Mouse (Mus musculus) heart, postnatal 36 days (tissue): ENCODE results near the gene Mgmt. TPM values are rescaled to one million over a fixed set of nuclear protein-coding genes. Genes with fewer than 3 reads are reported as not detected.

ENCODE experiments used
- DNase-seq, 2 experiments: peaks; one replicate each; pipeline ENCODE4 v3.0.0; 2021 to 2022
- intact Hi-C: fragments of 180-260 bp; cut with DNase I; formaldehyde crosslinking; loops from one replicate; pipeline ENCODE4 v1.15.1; 2025
- total RNA-seq, 2 experiments: library from RNA; stranded (reverse); gene quantifications; 2 replicates each; pipeline ENCODE4 v1.2.3; 2021

The Mgmt gene
- total RNA-seq, 2 experiments from 2014 or later, result 3.4 to 3.7 TPM

GRCm38 (mm10) chr7:137088141-137088540 lies 193.7 kb downstream of the Mgmt start:
- no peak for DNase-seq
- intact Hi-C loops, result loop anchor here (5.0 kb wide), 1 partner anchor 229 kb away; no protein-coding TSS in a partner anchor

GRCm38 (mm10) chr7:137094551-137094950 lies 200.1 kb downstream of the Mgmt start:
- no peak for DNase-seq
- intact Hi-C loops, result no loop called here

GRCm38 (mm10) chr7:137095702-137096101 lies 201.3 kb downstream of the Mgmt start:
- intact Hi-C loops, result no loop called here
- no peak for DNase-seq

DNA sequence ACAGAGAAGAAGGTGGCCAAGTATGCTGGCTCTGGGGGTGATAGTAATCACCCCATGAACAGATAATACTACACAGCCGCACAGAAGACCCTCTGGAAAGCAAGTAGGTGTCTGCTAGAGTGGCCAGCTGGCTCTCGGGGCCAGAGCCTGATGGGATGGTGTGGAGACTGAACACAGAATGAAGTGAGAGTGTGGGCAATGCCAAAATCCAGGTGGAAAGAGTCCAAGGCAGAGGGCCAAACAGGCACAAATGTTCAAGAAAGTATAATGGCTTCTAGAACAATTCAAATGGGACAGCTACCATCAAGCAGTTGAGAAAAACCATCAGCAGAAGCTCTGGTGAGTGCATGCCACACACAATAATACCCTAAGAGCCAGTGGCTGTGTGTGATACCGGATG lies 205.4 kb downstream of the Mgmt start:
- intact Hi-C loops, result no loop called here
- DNase-seq, result no peak

DNA sequence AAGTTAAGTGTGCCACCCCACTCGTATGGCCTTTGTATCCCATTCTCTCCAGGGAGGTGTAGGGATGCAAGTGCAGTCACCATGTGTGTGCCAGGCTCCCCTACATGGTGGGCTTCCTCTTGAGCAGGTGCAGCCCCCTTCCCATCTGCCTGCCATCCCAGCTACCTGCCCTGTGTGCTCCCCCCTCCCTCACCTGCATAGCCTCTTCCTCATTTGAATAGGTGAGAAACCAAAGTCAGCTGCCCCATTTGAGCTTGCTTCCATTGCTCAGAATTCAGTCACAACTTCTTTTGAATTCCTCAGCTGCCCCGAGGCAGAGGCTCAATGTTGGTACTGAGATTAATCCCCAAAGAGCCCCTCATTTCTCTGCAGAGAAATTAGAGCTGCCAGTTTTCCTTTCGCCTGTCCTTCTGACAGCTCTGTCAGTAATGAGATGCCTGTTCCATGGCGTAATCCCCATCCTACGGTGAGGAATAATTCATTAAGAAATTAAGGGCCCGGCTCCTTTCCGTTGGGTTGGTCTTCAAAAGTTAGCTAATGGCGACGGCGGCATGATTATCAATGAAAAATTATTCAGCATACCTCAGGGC lies 208.3 kb downstream of the Mgmt start:
- intact Hi-C loops, result no loop called here
- DNase-seq, result no peak

DNA sequence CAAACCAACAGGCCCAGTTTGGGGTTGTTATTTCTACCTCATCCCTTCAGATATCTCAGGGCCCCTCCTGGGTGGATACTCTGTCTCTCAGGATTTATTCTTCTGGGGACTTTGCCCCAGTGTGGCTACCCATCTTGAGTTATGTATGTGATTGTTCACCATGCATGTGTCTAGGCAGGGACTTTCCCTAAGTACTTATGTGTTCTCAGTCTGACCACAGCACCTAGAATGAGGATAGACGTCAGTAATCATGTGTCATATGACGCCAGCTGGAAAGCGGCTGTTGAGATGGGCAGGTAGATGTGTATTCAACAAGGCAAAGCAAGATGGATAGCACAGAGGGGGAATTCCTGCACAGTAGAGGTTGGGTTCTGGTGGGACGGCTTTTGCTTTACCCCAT lies 217.7 kb downstream of the Mgmt start:
- intact Hi-C loops, result no loop called here
- DNase-seq, result no peak

DNA sequence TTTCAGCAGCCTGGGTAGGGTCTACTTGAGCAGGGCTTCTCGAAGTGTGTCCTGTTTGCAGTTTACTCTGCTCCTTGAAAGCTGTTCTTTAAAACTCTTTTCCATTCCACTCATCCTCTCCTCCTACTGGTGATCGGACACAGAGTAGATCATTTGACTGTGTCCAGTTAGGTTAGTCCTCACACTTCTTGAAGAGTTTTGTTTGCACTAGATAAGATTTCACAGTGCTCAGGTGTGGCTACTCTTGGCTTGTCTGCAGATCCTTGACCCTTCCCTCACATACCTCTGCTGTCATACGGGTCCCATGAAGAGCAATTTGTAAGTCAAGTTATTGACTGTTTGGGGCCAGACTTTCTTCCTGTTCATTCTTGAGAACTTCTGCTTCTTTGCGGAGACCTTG lies 221.8 kb downstream of the Mgmt start:
- intact Hi-C loops, result no loop called here
- no peak for DNase-seq

- intact Hi-C loops, result no loop called here
- DNase-seq, result peak in 1 of 2 experiments; percentile 13
These were observed 226.9 kb downstream of the Mgmt start for GRCm38 (mm10) chr7:137121243-137121858.

DNA sequence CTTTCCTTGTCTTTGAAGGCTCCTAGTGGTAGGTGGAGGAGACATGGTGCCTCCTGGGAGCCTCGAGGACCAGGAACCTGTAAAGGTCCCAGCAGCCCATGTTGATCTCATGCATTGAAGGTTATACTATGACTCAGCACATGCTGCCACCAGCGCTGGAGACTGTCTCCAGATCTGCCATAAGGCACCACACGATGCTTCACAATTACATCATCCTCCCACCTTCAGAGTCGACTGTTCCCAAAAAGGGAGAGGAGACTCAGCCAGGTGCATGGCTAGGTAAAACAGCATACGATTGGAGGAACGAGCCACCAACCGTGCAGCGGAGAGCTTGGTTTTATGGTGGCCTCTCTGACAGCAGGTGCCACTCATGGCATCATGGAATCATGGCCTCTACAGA lies 234.3 kb downstream of the Mgmt start:
- no peak for DNase-seq
- intact Hi-C loops, result no loop called here

- intact Hi-C loops, result no loop called here
- no peak for DNase-seq
These were observed 235.8 kb downstream of the Mgmt start for GRCm38 (mm10) chr7:137130211-137130610.

- DNase-seq, result no peak
- intact Hi-C loops, result no loop called here
These were observed 237.5 kb downstream of the Mgmt start for GRCm38 (mm10) chr7:137131957-137132356.

DNA sequence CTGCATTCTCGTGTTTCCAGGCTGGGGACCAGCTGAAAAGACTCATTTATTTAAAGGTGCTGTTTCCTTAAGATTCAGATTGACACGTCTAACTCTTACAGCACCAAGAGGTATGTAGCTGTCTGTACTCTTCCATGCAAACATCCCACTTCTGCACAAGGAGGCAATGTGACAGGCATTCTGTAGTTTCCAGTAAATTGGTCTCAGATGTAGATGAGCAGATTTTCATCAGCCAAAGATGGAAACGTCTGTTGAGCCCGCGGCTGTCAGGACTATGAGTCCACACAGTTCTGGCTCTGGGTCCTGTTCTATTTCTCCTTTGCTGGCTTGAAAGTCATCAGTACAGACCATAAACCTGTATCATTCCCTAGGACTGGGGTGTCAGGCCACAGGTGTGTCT lies 243.7 kb downstream of the Mgmt start:
- intact Hi-C loops, result no loop called here
- DNase-seq, result no peak

GRCm38 (mm10) chr7:137140321-137140720 lies 245.9 kb downstream of the Mgmt start:
- intact Hi-C loops, result no loop called here
- no peak for DNase-seq

DNA sequence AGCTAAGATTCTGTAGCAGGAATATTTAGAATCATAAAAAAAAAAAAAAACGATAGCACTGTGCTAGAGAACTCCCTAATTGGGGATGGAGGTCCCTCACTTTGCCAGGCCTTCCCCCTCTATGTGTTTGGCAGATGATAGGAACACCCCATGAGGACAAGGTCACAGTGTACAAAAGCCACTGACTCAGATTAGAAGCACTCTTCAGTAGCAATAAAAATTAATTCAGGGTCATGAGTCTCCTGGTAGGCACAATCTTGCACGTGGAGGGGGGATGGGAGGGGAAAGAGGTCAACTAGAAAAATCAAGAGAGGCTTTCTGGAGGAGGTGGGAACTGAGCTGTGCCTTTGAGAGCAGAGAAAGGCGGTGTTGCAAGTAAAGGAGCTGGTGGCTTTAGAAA lies 247.0 kb downstream of the Mgmt start:
- intact Hi-C loops, result no loop called here

DNA sequence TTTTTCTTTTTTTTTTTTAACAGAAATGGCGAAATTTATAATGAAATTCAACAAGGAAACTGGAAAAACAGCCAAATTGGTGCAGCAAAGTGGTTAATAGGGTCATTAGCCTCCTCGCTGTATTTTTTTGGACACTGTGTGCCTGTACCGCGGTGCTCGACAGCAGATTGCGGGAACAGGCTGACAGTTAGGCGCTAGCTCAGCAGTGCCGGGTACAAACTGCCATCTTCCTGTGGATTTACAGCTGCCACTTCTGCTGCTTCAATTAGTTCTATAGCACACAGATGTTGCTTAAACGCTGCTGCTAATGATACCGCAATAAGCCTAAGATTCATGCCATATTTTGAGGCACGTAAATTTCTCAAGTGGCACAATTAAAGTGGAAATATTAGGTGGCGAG lies 252.7 kb downstream of the Mgmt start:
- intact Hi-C loops, result no loop called here
- DNase-seq, result no peak

More for the DNA sequence above, 247.0 kb downstream of the Mgmt start:
- no peak for DNase-seq

- intact Hi-C loops, result no loop called here
- no peak for DNase-seq
These were observed 257.4 kb downstream of the Mgmt start for GRCm38 (mm10) chr7:137151854-137152253.

DNA sequence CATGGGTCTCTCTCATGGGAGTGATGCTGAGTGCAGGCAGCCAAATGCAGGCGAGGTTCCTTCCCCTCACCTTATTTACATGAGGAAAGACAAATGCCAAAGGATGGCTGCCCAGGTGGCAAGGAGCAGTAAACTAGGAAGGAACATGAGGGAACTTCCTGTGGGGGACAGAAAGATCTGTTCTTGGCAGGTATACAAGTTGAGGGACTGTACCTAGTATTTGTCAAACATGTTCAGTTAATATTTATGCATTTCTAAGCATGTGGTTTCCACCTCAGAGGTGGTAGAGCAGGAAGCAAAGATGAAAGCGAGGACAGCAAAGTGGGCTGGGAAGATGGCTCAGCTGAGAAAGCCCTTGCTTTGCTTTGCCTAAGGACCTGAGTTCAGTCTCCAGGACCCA lies 260.2 kb downstream of the Mgmt start:
- intact Hi-C loops, result no loop called here
- DNase-seq, result no peak

- intact Hi-C loops, result no loop called here
- peak; percentile 8 for DNase-seq
These were observed 264.7 kb downstream of the Mgmt start for GRCm38 (mm10) chr7:137159086-137159485.

DNA sequence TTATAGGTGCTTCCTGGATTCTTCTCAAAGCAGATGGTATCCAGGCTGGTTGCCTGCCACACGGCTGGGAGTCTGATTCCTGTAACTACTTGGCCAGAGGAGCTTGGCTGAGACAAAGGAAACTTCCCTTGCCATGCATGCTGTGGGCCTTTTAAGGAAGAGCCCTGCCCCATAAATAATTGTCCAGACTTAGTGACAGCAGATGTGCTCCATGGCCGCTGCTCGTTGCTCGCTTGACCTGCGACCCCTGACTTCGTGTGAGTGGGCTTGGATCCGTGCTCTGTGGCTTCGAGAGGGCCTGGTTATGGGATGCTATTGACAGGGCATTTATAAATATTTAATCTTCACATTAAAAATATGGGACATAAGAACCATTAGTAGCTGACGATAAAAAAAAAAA lies 277.9 kb downstream of the Mgmt start:
- intact Hi-C loops, result no loop called here
- DNase-seq, result no peak
